Mouse (Mus musculus) retina, postnatal 7 days (tissue): ENCODE results near the gene Zfp280c.

ENCODE experiments used
- DNase-seq: peaks from one replicate; pipeline ENCODE4 v3.0.0-alpha.2; 2012; ENCODE audit warnings: low read depth, low spot score

Zfp280c gene

GRCm38 (mm10) chrX:48594099-48594760 is at the start of gene Zfp280c:
Zfp280c (minus strand) TSS chrX:48594504.
- DNase-seq, result peak; percentile 38

DNA sequence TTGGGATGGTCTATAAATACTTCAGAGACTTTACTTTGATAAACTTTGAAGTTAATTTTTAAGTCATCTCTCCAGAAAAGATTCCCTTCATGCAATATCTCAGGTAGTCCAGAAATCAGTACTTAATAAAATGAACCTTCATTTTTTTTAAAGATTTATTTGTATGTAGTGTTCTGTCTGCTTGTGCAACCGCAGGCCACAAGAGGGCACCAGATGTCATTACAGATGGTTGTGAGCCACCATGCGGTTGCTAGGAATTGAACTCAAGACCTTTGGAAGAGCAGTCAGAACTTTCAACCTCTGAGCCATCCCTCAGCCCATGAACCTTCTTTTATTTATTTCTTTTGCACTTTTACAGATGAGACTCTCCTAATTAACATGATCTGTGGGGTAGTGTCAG is 42.7 kb upstream of the Zfp280c start:
- DNase-seq, result no peak

DNA sequence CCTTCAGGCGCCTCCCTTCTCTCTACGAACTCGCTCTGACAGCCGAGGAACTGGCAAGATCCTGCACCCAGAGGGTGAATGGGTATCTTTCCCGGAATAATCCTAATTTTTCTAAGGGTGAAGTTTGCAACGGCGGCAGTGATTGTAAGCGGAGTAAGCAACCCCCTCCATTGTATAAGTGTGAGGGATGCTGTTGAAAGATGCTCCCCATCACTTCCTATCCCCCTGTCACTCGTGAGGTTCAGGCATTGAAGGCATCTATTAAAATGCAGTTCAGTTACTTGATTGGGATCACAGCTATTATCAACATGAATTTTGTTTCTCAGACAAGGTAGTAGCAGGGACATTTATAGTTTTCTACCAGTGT is 29.7 kb upstream of the Zfp280c start:
- no peak for DNase-seq

GRCm38 (mm10) chrX:48623379-48624053 is 29.2 kb upstream of the Zfp280c start, which contains the start of gene Slc25a14:
Slc25a14 (plus strand) TSS chrX:48623413.
- DNase-seq, result peak; percentile 65

DNA sequence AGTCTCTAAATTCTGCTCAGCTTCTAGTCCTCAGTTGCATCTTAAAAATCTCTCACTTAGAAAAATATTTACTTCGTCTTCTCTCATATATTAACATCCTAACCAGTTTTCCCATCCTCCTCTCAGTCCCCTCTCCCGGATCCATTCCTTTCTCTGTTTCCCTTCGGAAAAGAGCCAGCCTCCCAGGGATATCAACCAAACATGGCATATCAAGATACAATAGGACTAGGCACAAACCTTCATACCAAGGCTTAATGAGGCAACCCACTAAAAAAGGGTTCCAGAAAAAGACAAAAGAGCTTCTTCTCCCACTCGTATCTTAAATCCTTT is 28.7 kb upstream of the Zfp280c start:
- DNase-seq, result no peak

GRCm38 (mm10) chrX:48604872-48605271 is 10.6 kb upstream of the Zfp280c start:
- DNase-seq, result no peak

GRCm38 (mm10) chrX:48596906-48597305 is 2.6 kb upstream of the Zfp280c start:
- DNase-seq, result no peak

GRCm38 (mm10) chrX:48596053-48596452 is 1.7 kb upstream of the Zfp280c start:
- DNase-seq, result no peak

- DNase-seq, result no peak
Observed at GRCm38 (mm10) chrX:48593721-48594098, 594 bp downstream of the Zfp280c start.

DNA sequence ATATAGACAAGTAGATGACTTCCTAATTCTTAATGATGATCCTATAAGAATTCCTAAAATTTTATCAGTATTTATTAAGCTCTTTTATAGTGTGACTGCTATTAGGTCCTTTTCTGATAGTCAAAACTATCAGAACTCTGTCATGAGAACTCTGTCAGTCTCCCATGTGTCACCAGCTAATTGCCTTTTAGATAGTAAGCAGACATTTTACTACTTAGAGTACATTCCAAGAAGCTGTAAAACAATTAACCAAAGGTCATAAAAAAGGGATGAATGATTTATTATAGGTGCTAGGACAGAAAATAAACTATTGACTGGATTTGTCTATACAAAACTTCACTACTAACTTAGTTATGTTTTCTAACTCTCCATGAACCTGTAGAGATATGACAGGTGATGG is 11.0 kb downstream of the Zfp280c start:
- no peak for DNase-seq

- DNase-seq, result peak; percentile 47
Observed at GRCm38 (mm10) chrX:48532175-48532574, 62.1 kb downstream of the Zfp280c start.

DNA sequence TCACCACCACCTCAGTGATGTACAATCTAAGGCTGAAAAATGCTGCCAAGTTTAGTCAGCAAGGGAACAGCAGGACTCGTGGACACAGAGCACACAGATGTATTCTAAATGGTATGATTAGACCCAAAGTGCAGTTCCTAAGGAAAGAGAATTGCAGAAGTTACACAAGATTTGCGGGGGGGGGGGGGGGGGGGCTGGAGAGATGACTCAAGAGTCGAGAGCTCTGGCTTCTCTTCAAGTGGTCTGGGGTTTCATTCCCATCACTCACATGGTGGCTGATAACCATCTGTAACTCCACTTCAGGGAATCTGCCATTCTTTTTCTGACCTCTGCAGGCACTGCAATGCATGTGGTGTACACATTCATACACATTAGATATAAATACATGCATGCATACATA is 67.9 kb downstream of the Zfp280c start:
- no peak for DNase-seq

GRCm38 (mm10) chrX:48525866-48526265 is 68.4 kb downstream of the Zfp280c start:
- no peak for DNase-seq

DNA sequence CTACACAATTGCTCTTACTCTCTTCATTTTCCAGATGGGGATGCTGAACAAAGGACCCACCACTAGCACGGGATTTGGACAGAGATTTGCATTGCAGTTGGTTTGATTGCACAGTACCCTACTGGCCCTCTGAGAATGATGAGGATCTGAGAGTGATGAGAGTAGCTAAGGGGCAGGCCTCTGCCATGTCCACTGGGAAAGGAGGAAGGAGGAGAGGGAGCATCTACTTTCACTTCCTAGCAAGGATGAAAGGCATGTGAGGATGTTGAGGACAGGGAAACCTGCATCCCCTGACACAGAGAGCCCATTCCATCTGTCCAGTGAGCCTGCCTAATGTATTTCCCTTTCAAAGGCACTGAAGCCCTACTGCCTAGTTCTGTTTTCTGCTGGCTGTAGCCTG is 69.0 kb downstream of the Zfp280c start:
- no peak for DNase-seq

GRCm38 (mm10) chrX:48523512-48523911 is 70.8 kb downstream of the Zfp280c start:
- DNase-seq, result no peak

GRCm38 (mm10) chrX:48521651-48522050 is 72.7 kb downstream of the Zfp280c start:
- DNase-seq, result no peak

DNA sequence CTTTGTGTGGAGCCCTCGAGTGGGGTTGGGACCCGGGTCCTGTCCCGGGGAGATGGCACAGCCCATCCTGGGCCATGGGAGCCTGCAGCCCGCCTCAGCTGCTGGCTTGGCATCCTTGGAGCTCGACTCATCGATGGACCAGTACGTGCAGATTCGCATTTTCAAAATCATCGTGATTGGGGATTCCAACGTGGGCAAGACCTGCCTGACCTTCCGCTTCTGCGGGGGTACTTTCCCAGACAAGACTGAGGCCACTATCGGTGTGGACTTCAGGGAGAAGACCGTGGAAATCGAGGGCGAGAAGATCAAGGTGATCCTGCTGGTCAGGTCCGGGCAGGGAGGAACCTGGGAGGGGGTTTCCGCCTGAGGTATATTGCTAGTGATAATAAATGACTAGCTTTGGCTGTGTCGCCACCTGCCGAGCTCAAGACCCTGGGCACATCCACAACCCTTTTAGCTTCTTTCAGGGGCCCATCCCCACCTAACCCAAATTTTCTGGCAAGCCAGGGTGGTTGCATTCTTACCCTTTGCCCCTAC is 74.7 kb downstream of the Zfp280c start:
- no peak for DNase-seq

DNA sequence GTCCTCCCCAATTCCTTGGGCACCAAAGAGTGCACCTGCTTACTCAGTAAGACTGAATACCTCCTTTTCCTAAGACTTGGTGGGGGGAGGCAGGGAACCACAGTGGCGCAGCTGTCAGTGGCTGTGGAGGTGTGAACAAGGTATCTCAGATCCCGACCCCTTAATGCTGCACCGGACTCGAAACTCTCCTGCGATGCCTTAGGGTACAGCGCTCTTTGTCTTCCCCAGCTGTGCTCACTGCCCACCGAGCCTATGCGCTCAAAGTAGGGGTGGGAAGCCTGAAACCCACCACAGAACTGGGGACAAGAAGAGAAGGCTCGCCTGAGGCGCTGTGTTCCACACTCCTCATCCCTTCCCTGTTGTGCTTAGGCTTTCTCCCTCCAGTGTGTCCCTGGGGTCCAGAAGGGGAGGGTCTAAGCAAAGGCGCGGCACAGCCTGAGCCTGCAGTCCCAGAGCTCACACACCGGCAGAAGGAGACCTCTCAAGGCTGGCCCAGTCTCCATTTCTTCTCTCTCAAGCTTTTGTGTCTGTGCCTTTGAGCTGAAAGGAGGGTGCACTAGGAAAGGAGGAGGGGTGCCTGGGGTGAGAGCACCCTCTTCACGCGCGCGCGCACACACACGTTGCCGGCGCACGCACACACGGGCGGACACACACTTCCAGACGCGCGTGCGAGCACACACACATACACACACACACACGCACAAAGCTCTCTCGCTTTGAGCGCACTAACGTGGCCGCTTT is 75.3 kb downstream of the Zfp280c start, which contains the start of gene Rab33a:
Rab33a (plus strand) TSS at position 478 of the 741 bp plus-strand sequence.
- no peak for DNase-seq

DNA sequence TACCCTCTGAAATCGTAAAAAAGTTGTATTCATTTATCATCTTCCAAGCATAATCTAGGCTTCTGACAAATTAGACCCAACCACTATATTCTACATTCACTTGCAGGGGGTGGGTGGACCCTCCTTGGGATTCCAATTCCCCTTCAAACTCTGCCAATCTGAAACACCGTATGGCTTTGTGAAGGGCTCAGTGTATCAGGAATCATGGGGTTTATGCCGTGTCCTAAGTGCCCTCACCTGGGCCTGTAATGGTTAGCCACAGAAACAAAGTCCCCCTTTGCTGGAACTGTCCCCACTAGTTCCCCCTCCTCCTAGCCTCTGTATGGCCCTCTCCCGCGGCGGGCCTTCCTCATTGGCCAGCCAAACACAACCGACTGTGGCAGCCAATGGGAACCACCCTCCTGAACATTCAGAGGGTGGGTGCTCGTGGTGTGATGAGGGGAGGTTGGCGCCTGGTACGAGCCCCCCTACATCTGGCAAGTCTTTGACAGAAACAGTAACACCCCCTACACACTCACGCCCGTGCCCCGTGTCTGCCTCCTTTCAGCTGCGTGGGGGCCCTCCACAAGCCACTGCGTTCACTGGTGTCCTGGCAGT is 76.0 kb downstream of the Zfp280c start:
- DNase-seq, result no peak

- no peak for DNase-seq
Observed at GRCm38 (mm10) chrX:48513824-48514223, 80.5 kb downstream of the Zfp280c start.

- peak; percentile 86 for DNase-seq
Observed at GRCm38 (mm10) chrX:48513166-48513807, 81.0 kb downstream of the Zfp280c start, which contains the start of gene Aifm1. Aifm1 (minus strand) TSS chrX:48513563.
